ENCODE assay signal across 11 mouse cellular contexts in the genomic region with DNA sequence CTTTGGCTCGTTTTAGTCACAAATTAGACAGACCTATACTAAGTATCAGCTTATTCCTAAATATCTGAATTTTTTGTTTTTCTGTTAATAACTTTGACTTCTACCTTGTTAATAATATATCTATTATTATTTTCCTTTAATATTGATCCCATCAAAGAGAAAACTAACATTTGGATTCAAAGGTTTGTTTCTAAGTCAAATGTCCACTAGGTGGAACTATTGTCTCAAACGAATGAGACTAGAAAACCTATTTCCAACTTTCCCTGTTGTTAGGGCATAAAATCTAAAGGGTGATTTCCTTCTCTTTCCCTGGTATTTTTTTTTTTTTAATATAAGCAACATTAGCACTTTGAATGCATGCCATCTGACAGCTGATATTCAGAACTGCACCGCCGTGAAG. TPM values are rescaled to one million over a fixed set of nuclear protein-coding genes. Genes with fewer than 3 reads are reported as not detected.
DNase-seq lines count a peak whose midpoint lies in the region; ATAC-seq and TF ChIP-seq lines count a peak whose summit lies in the region.
"Had no signal": no experiment of that assay in that cellular context is flagged by ENCODE, and none has a peak within 500 bp of the region (broad histone marks: within the 10 kb centered on the region; RNA-seq: fewer than 3 reads in every experiment).

No protein-coding gene starts in this region.

- no peaks in the 10 kb centered on the region for H3K36me3 ChIP-seq in kidney, adult 2 months (ENCODE audit: control insufficient read depth, insufficient read depth, low read length)
- no peaks in the 10 kb centered on the region for H3K36me3 ChIP-seq in kidney, embryonic 15.5 days

- DNase-seq in CD4-positive, CD25-positive, alpha-beta regulatory T cell, adult 2 months (ENCODE audit: low read depth, low spot score), result peak; percentile 50
- DNase-seq in kidney, adult 2 months, result peak; percentile 7
- DNase-seq in CD4-positive helper T cell, adult 2 months (ENCODE audit: low read depth, low spot score), result peak; percentile 21
- peak; percentile 20 for DNase-seq in embryo, embryonic 11.5 days (ENCODE audit: low read depth, low spot score)
- DNase-seq in thymus, postnatal 4 days, result no peak
- no peak for DNase-seq in right cerebral cortex, postnatal 4 days
- DNase-seq: cerebellum, adult 9-11 months; heart, postnatal 10 days; kidney, postnatal 25 days had no signal

- no peaks in the 10 kb centered on the region for H3K27me3 ChIP-seq in kidney, adult 2 months (replicated peaks; ENCODE audit: control insufficient read depth, insufficient read depth, low read length)
- no peaks in the 10 kb centered on the region for H3K27me3 ChIP-seq in kidney, embryonic 15.5 days

- H3K27ac ChIP-seq in kidney, adult 2 months (ENCODE audit: insufficient read depth, low read depth, low read length), result no peak overlapping the region
- no peak overlapping the region for H3K27ac ChIP-seq in kidney, embryonic 15.5 days

- no peak for TF ChIP-seq POLR2A in kidney, adult 2 months (IDR thresholded peaks at IDR 0.05; ENCODE audit: low read depth, low read length)

- no peak overlapping the region for H3K4me2 ChIP-seq in kidney, embryonic 15.5 days

- no peak for ATAC-seq in CD4-positive, CD25-positive, alpha-beta regulatory T cell, adult 4 months
- no peak for ATAC-seq in kidney, embryonic 15.5 days (replicated peaks; ENCODE audit: low FRiP score)

- no peak overlapping the region for H3K4me3 ChIP-seq in kidney, adult 2 months (ENCODE audit: insufficient read depth, low read depth, low read length)
- no peak overlapping the region for H3K4me3 ChIP-seq in kidney, embryonic 15.5 days (replicated peaks)

- 27% methylated on average over 4 of the region's 4 CpGs for WGBS in kidney, adult 2 months
- 36% methylated on average over 4 of the region's 4 CpGs for WGBS in kidney, embryonic 15.5 days

- H3K9ac ChIP-seq in kidney, embryonic 15.5 days, result no peak overlapping the region

- 0 out of 2 replicates have a peak, but pooled peaks have one; percentile 3 for TF ChIP-seq CTCF in kidney, adult 2 months (conservative IDR thresholded peaks at IDR 0.05; ENCODE audit: insufficient read depth, insufficient read length, low read depth, low read length)

- no peaks in the 10 kb centered on the region for H3K4me1 ChIP-seq in kidney, adult 2 months (ENCODE audit: control insufficient read depth, insufficient read depth, low read length)
- H3K4me1 ChIP-seq in kidney, embryonic 15.5 days, result no peaks in the 10 kb centered on the region

- no peaks in the 10 kb centered on the region for H3K9me3 ChIP-seq in kidney, embryonic 15.5 days (replicated peaks)

RNA-seq across cellular contexts. Expression of a gene that starts 20.0 kb away (rescaled TPM):
- polyA plus RNA-seq in CD4-positive, CD25-positive, alpha-beta regulatory T cell, adult 4 months (2017; shearing (Covaris generic)), result 1 to 10 TPM in 1 of 2 experiments, under 1 TPM in 1; 0.58 to 1.3 TPM
- 0.05 and 0.06 TPM in 2 replicates for polyA plus RNA-seq in kidney, adult 2 months (2012; rRNA removed)
- 6.7 and 9.1 TPM in 2 replicates for polyA plus RNA-seq in kidney, embryonic 15.5 days (2015; fragmentation: Nextera tagmentation; extraction: Ambion mirVana)

Comparison
In these comparisons a context has a peak if more than half of its experiments do, and no peak if none do; other contexts are left out.
1. DNase-seq: peak in CD4-positive, CD25-positive, alpha-beta regulatory T cell, adult 2 months (single experiment), kidney, adult 2 months (single experiment), CD4-positive helper T cell, adult 2 months (single experiment) and embryo, embryonic 11.5 days (single experiment); none in thymus, postnatal 4 days (single experiment) and right cerebral cortex, postnatal 4 days (single experiment).